Mouse (Mus musculus) CH12F3 (cell line): ENCODE results near the gene Vwa5b1.

Experiments used
- in situ Hi-C: fragments of 300-500 bp; cut with MboI; formaldehyde crosslinking; loops from 2 replicates; pipeline ENCODE4 v1.14.3; 2020; ENCODE audit warnings: low sequenced_read_pairs

The Vwa5b1 gene

DNA sequence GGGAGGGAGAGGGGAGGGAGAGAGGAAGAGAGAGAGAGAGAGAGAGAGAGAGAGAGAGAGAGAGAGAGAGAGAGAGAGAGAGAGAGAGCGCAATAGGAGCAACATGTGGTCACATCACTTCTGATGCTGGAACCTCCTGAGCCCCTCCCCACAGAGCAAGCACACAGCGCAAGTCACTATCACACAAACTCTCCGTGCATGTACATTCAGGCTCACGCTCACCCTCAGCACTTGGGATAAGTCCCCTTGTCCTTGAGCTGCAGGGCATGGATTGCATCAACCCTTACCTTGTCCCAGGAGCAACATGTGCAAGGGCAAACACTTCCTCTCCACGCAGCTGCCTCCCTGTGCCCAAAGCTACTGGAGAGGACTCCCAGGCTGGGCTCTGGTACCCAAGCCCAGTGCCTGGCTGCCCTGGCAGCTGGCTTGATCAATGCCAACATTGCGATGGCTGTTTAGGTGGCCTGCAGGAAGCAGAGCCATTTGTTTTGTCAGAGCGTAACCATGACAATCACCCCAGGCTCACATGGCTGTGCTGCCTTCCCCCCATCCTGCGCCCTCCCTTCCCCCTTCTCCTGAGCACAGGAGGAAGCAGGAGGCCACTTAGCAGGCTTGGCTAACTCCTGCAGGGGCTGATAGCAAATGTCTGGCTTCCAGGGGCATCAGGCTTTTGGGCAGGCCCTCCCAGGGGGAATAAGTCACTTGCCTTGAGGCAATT lies at the start of gene Vwa5b1:
Vwa5b1 (minus strand) TSS at position 457 of the 718 bp plus-strand sequence.
- in situ Hi-C loops = no loop called here

DNA sequence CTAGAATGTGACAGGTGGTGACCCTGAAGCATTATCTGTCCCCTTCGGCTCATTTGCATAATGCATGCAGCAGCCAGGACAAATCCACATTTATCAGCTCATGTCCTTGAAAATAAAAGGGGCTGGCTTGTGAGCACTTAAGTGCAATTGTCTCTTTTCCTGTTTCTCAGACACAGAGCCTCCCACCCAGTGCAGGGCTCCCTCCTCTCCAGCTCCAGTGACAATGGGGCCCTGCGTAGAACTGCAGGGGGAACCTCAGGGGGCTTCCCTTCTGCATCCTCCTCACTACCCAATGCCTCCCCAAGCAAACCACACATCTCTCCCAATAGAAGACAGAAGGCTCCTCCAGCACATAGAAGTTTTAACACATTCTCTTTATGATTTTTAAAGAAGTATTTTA lies 47.1 kb upstream of the Vwa5b1 start:
- in situ Hi-C loops = no loop called here

DNA sequence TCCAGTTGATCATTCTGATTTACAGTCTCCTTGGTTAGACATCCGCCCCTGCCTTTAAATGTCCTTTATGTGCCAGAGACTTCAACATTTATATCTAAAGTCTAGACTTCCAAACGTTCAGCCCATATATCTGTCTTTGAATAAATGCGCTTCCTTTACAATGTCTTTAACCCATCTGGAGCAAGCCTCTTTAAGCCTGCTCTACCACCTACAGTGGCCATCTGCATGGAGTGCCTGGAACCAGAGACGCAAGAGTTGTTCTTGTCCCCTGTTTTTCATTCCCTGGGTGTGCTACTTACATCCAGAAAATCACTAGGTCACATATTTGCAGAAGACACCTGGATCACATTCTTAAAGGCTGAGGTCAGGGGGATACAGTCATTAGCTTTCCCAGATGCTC lies 44.4 kb upstream of the Vwa5b1 start:
- in situ Hi-C loops = no loop called here

DNA sequence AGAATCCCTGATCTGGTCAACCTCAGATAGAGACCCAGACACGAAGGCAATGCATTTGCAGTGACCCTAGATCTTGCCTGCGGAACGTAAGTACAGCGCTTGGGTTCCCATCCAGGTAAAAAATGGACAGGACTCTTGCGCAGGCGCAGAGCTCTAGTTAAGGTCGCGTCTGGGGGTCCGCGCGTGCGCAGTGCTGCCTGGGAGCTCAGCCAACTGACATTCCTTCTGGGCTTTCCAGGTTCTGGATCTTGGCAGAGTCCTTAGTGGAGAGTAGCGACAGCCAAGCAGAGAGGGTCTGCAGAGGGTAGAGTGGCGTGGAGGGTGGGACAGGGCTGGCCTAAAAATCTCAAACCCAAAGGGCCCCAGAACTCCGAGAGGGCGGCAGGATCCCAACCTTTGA lies 41.9 kb upstream of the Vwa5b1 start:
- in situ Hi-C loops = no loop called here

DNA sequence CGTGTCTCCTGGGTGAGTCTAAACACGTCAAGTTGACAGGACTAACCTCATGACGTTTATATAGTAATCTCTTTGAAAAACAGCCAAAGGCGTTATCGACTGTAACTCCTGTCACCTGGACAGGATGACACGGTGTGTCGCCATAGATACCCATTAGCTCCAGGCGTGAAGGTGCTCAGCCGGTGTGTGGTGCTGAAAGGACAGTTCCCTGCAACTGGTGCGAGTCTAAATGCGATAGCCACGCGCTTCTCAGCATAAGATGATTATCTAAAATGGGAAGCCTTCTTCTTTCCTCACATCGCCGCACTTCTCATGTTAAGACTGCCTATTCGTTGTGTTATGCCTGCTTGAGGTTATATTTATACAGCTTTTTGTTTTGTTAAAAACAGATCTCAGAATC lies 40.8 kb upstream of the Vwa5b1 start:
- in situ Hi-C loops = no loop called here

DNA sequence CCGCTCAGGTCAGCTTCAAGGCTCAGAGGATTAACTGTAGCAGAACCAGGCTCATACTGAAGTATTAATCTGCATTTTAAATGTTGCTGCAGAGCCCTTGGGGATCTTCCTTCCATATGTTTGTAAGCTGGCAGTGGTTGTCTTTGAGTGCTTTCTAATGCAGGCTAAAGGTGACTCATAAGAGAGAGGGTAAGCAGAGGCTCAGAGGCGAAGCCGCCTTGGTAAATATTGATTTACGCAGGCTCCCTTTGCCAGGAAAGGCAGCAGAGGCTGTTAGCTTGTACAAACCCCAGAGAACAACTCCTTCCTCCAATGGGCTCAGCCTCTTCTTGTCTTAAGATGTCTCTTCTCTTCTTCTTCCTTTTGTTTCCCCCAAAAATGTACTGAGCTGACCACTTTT lies 36.5 kb upstream of the Vwa5b1 start:
- in situ Hi-C loops = no loop called here

DNA sequence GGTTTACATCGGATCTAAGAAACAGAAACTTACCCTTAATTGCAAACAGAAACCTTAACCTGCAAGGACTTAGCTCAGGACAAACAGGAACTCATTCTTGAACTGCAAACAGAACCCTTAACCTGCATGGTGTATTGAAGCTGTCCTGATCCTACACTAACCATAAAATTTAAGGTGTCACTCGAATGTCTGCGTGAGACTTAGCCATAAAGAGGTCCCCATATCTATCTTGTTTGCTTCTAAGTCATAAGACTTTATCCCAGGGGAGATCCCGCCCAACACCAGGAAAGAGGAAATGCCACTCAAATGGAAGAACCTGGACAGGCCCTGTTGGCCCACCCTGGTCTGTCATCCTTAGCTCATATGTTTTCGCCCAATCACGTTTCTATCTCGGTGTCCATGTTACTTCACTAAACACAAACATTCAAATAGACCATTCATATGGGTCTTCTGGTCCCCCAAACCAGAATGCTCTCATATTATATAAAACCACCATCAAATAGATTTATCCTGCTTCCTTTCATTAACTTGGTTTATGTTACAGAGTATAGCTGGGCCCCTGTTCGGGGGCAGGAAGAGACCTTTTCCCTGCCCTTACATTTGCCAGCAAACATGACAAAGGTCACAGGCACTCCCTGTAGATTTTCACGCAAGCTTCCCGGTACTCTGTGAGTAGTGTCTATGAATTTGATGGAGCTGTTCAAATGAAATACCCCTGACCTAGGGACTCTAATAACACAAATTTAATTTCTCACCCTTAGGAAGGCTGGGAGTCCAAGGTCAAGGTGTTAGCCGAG lies 34.6 kb upstream of the Vwa5b1 start:
- in situ Hi-C loops = no loop called here

DNA sequence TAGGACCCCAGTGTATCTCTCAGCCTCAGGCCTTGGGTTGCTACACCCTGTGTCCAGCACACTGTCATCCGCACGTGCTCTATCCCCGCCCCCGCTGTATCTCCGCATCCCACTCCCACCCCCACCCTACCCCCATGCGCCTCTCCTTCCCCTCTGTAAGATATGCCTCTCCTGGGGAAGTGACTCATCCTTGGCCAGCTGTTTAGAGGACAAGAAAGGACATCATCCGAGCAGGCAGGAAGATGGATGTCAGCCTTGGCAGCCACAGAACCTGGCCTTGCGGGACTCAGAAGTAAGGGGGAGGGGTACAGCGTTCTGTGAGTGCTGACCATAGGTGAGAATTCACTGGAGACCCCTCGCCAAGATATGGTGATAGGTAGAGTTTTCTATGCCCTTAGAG lies 30.8 kb upstream of the Vwa5b1 start:
- in situ Hi-C loops = no loop called here

DNA sequence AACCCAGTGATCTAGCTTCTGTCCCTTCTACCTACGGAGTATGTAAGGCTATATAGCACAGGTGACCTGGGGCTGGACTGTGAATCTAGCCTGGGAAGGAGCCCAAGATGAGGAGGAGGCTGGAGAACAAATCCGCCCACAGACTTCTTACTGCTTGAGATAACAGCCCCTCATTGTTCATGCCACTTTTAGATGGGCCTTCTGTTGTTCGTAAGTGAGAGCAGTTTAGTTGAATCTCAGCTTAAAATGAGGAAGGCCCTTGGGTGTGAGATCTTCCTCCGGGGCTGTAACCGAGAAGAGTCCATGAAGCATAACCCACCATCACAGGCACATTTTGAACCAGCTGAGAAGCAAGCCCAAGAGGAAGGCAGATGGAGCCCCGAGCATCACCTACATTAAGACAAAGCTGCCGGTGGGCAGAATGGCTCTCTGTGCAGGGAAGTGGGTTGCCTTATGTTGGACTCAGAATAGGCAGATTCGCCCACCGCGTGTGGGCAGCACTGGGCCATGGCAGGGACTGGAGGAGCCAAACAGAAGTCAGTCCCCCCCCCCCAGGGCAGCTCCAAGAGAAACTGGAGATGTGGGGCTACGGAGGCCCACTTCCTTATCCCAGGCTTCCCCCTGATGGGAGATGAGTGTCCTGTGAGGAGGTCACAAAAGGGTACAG lies 24.4 kb upstream of the Vwa5b1 start:
- in situ Hi-C loops = no loop called here

DNA sequence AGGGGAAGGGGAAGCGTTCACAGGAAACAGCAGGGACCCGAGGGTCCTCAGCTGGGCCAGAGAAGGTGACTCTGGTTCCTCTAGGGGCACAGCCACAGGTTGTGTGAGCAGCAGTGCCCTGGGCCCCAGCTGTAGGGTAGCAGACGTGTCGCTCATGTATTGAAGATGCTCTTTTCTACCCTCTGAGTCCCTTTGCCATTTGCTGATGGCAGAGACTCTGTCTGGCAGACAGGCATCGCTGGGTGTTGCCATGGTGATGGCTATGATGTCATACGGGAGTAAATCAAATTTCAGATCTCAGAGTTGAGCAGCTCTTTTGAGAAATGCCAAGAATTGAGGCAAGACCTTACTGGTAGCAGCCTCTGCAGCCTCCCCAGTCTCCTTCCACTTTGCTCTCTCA lies 17.4 kb upstream of the Vwa5b1 start:
- in situ Hi-C loops = no loop called here

DNA sequence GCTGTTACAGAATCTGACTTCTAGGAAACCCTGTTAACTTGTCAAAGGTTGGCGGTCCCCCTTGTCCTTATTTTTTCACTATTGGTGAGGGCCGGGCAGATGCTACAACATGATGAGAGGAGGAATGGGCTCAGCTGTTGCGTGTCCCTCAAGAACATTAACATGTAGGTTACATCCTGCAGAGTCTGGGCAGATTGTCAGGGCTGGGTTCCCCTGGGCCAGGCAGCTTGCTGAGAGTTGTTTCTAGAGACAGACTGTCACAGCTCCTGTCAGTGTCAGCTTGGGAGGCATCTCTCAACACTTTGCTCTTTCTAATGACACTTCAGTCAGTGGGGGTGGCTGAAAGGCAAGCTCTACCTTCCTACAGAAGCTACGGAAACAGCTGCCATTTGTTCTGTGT lies 16.2 kb upstream of the Vwa5b1 start:
- in situ Hi-C loops = no loop called here

DNA sequence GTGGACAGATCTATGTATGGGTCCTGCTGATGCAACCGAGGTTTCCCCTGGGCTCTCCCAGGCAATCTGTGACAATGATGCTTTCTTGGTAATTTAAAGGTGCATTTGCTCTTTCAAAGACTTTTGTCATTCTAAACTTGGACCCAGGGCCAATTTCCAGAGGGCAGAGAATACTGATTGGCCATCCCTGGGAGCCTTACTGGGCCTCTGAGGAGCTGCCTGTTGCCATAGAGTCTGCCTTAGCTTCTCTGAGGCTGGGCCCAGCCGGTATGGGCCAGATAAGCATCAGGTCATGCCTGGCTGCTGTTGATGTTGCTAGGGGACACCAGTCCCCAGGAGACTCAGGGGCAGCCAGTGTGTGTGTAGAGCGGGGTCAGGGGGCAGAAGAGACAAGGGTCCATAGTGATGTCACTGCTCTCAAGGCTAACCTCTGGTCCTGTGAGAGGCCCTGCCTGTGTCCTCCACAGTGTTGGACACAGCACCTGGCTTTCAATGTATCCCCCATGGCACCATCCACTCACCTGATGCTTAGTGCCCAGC lies 12.5 kb upstream of the Vwa5b1 start:
- in situ Hi-C loops = no loop called here

DNA sequence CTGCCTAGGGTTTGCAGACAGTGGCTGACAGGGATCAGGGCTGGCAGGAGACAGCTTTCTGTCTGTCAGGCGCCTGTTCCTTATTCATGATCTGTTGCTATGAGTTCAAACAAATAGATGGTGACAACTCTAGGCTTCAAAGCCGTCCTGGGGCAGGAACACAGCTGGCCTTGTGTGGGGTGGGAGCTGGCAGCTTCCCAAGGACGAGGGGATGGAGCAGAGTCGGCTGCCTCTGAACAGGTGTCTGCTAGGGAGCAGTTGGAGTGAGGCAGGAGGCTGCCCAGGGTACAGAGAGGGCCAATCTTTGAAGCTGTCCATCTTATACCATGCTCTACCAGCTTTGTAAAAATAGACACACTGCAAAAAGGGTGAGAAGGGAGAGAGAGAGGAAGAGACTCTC lies 6.6 kb upstream of the Vwa5b1 start:
- in situ Hi-C loops = no loop called here

DNA sequence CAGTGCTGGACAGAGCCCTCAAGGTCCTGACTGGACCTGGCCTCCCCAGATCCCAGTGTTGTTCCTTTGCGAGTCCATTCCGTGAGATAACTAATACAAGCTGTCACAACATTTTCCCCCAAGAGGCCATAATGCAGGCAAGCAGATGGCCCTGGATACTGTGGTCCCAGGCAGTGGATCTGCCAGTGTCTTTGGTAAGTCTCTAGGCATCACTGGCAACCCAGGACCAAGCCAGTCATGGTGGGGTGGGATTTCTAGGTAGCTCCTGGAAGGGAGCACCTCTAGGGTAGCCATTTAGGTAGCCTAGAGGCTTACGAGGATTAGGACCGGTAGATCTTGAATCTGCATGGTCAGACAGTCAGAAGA lies 445 bp upstream of the Vwa5b1 start:
- in situ Hi-C loops = no loop called here

DNA sequence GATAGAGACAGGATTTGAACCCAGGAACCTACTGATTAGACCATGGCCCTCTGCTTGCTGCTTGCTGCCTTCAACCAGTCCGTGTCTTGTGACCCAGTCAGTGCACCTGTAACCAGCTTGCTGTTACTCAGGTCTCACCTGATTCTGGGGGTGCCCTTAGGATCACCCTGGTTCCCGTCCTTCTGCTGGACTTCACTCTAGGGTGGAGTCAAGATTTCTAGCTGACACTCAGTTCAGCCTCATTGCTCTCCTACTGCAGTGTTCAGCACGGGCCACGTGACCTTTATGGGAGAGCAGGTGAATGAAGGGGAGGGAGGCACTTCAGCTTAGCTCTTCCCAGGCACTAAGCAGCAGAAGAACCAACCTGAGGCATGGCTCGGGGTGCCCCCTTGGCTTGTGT lies 7.4 kb downstream of the Vwa5b1 start:
- in situ Hi-C loops = no loop called here

DNA sequence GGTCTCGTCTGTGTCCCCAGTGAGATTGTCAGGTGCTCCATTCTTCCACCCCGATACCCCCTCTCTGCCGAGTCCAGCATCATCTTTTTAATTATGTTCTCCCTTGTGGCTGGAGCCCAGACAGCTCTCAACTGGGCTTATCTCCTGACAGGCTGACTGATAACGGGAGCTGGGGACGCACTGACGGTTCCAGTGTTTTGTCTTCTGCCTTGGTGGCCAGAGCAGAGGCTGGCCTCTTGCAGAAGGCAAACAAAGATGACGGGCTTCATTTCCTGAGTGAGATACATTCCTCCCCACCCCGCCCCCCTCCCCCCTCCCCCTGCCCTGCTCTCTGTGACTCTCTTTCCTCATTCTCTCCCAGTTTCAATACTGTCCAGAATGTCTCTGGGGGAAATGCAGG lies 21.2 kb downstream of the Vwa5b1 start:
- in situ Hi-C loops = no loop called here

DNA sequence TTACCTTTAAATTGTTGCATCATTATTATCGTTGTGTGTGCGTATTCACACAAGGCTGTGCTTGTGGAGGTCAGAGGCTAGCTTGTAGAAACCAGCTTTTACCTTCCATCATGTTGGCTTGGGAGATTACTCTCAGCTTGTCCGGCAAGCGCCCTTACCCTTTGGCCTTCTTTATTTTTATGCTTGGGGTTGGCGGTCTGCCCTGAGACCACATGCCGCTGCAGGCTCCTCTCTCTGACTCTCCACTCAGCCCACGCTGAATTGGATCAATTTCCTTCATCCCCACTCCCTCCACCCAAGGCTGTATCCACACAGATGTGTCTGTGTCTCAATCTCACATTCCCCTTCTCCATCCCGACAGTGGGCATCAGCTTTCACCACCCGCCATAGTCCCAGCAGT lies 33.8 kb downstream of the Vwa5b1 start:
- in situ Hi-C loops = no loop called here

DNA sequence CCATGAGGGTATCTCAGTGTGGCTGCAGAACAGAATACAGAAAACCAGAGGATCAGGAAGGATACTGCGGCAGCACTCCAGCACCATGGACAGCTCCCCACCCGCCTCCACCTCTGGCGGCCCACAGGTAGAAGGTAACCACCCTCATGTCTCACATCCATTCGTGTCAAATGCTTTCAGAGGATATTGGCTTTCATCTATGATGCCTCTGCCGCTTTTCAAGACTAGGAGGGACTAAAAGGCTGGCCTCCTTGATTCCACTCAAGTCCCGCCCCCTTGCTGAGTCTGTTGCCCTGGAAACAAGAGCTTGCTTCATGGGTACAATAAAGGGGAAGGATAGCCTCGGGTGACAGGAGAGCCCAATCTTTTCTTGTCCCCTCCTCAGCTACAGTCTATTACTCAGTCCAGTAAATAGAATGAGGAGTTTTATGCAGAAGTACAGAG lies 37.8 kb downstream of the Vwa5b1 start:
- in situ Hi-C loops = no loop called here

DNA sequence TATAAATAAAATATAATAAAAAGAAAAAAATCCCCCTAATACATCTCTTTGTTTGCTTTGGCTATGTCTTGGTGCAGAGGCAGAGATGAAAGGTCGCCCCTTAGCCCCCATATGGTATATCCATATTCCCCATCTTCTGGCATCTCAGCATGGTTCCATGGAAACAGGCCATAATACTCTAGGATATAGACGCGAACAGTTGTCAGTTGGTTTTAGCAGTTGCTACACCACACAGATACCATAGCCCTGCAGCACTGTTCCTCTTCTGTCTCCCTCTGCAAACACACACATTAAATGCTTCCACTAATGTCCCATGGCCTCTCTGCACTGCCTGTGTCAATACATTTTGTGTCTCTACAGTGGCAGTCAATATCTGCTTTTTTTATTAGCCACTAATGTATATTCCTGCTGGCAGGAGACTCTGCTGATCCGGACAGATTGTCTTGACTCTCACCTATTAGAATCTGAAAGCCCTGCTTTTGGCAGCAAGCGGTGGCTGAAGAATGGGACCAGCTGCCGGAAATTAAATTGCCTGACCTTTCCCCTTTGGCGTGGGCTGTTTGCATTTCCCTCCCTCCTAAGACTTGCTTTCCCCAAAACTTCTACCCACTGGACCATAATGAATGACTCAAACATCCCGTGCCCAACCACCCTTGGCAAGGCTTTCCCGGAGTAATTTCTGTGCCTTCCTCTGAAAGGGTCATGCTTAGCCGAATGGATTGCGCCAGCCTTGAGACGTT lies 39.1 kb downstream of the Vwa5b1 start:
- in situ Hi-C loops = no loop called here

DNA sequence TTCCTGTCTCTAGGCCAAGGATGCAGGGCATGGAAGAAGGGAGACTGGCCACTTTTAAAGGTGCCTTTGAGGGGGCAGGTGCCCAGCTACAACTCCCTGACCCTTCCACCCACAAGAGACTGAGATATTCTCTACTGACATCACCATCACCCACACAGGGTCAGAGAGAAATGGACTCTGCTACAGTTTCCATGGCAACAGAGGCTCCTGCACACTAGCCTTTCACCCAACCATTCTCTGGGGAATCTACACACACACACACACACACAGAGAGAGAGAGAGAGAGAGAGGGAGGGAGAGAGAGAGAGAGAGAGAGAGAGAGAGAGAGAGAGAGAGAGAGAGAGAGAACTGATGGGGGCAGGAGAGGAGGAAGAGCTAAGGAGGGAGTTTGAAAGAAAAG lies 50.7 kb downstream of the Vwa5b1 start:
- in situ Hi-C loops = no loop called here

DNA sequence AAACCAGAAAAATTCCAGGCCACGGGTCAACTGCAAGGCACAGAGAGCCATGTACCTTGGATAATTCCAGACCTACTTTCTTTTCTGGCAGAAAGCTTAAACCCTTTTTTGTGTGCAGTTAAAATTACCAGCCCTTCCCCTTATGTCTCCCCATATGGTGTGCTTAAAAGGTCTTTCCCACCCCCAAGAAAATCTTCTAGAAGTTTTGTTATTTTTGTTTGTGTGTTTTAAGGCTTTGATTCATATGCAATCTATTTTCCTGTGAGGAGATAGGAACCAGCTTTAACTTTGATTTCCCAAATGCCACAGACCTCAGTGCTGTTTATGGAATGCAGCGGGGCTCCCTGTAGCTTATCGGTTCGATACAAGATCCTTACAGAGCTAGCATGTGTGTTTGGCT lies 53.2 kb downstream of the Vwa5b1 start:
- in situ Hi-C loops = no loop called here
